Mouse (Mus musculus): ENCODE data around the gene D6Wsu163e. TPM values are rescaled to one million over a fixed set of nuclear protein-coding genes. Genes with fewer than 3 reads are reported as not detected.

Gene D6Wsu163e
- total and polyA plus RNA-seq, 3 experiments: 28.4 to 31.4 TPM; not detected in 1

DNA sequence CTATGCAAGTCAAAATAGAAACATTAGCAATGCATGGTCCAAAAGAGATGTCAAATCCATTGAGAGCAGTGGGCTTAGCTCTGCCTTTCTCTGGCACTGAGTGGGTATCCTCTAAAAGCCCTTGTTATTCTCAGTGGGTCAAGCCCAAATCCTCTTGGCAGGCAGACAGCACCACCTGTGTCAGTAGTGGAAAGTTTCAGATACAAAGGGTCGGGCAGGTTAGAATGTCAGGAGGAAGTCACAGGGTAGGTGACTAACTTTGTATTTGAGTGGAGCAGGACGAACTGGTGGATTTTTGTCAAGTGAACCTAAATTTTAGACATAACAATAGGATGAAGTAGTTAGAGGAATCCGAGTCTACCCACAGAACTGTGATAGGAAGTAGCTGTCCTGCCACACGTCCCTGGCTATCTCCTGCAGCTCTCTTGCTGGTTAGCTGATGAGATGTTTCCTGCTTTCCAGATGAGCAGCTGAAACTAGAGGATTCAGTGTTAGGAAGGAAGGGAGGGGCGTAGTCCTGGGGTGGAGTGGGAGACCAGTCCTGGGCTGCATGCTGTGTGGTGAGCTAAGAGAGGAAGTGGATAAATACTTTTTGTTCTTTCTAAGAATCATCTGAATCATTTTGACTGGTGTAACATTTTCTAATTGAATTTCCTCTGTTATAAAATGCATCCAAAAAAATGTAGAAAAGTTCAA, 41.9 kb downstream of the D6Wsu163e start:
- no peak for TF ChIP-seq TAL1 (IDR thresholded peaks at IDR 0.05; ENCODE audit: low read length)
- no peak for TF ChIP-seq POLR2AphosphoS2 (IDR thresholded peaks at IDR 0.05; ENCODE audit: low read length)
- no peak for TF ChIP-seq EP300 (IDR thresholded peaks at IDR 0.05; ENCODE audit: low read depth in 1 of 2, low read length in 2 of 2)
- TF ChIP-seq MYC (IDR thresholded peaks at IDR 0.05; ENCODE audit: low read depth, low read length): no peak
- Histone ChIP-seq H3K4me1 (ENCODE audit: control insufficient read depth in 1 of 2, insufficient read depth in 2 of 2, low read length in 2 of 2) (peaks cover 0 to 8% of the 10 kb centered on the region in 2 experiments; a peak in 2 of 4 replicates), H3K36me3 (ENCODE audit: control insufficient read depth in 1 of 2, insufficient read depth in 2 of 2, low read length in 2 of 2) (peaks cover 0 to 4% of the 10 kb centered on the region in 2 experiments; a peak in 1 of 4 replicates), H3K79me2 (ENCODE audit: control insufficient read depth, insufficient read depth, low read length, poor library complexity) (no peaks in the 10 kb centered on the region), H3K27me3 (ENCODE audit: control insufficient read depth in 1 of 2, insufficient read depth in 2 of 2, low read length in 2 of 2) (no peaks in the 10 kb centered on the region), H3K9ac (ENCODE audit: control insufficient read depth, low read depth, low read length, poor library complexity, severe bottlenecking) (no peak overlapping the region), H3K27ac (ENCODE audit: control insufficient read depth, low read depth, low read length) (no peak overlapping the region), H3K9me3 (replicated peaks; ENCODE audit: insufficient read depth, low read length) (no peaks in the 10 kb centered on the region), H3K4me3 (ENCODE audit: control insufficient read depth in 1 of 2, insufficient read depth in 1 of 2, low read depth in 2 of 2, low read length in 2 of 2) (no peak overlapping the region)
- DNase-seq (ENCODE audit: low read depth, low spot score): peak; percentile 40

GRCm38 (mm10) chr6:126993676-126994075, 53.9 kb downstream of the D6Wsu163e start:
- Histone ChIP-seq H3K9me3 (replicated peaks; ENCODE audit: insufficient read depth, low read length) (no peaks in the 10 kb centered on the region), H3K27me3 (ENCODE audit: control insufficient read depth in 1 of 2, insufficient read depth in 2 of 2, low read length in 2 of 2) (no peaks in the 10 kb centered on the region), H3K4me1 (ENCODE audit: control insufficient read depth in 1 of 2, insufficient read depth in 2 of 2, low read length in 2 of 2) (peaks cover 0 to 16% of the 10 kb centered on the region in 2 experiments; a peak in 1 of 4 replicates), H3K36me3 (ENCODE audit: control insufficient read depth in 1 of 2, insufficient read depth in 2 of 2, low read length in 2 of 2) (peaks cover 0 to 6% of the 10 kb centered on the region in 2 experiments; a peak in 2 of 4 replicates), H3K27ac (ENCODE audit: control insufficient read depth, low read depth, low read length) (no peak overlapping the region), H3K9ac (ENCODE audit: control insufficient read depth, low read depth, low read length, poor library complexity, severe bottlenecking) (no peak overlapping the region), H3K79me2 (ENCODE audit: control insufficient read depth, insufficient read depth, low read length, poor library complexity) (no peaks in the 10 kb centered on the region), H3K4me3 (ENCODE audit: control insufficient read depth in 1 of 2, insufficient read depth in 1 of 2, low read depth in 2 of 2, low read length in 2 of 2) (no peak overlapping the region)
- DNase-seq (ENCODE audit: low read depth, low spot score): no peak
- TF ChIP-seq SMC3 (IDR thresholded peaks at IDR 0.05; ENCODE audit: low read depth, low read length) (no peak), MAX (IDR thresholded peaks at IDR 0.05; ENCODE audit: low read length) (no peak), ZMIZ1 (IDR thresholded peaks at IDR 0.05; ENCODE audit: low read depth, low read length) (no peak), NELFE (IDR thresholded peaks at IDR 0.05; ENCODE audit: low read depth, low read length) (no peak), CTCF (IDR thresholded peaks at IDR 0.05 in 2 of 3, conservative IDR thresholded peaks at IDR 0.05 in 1 of 3; ENCODE audit: control insufficient read depth in 1 of 3, insufficient read depth in 1 of 3, low read depth in 2 of 3, low read length in 3 of 3, poor library complexity in 1 of 3, severe bottlenecking in 1 of 3) (no peak)

- TF ChIP-seq CHD1 (IDR thresholded peaks at IDR 0.05; ENCODE audit: low read depth, low read length): no peak
- no peak for TF ChIP-seq HCFC1 (IDR thresholded peaks at IDR 0.05; ENCODE audit: low read depth, low read length)
- no peak for TF ChIP-seq USF2 (IDR thresholded peaks at IDR 0.05; ENCODE audit: borderline replicate concordance in 1 of 2, insufficient read depth in 1 of 2, low read depth in 1 of 2, low read length in 2 of 2)
- peak; percentile 73 for TF ChIP-seq GATA1 (IDR thresholded peaks at IDR 0.05; ENCODE audit: low read depth, low read length)
- TF ChIP-seq EP300 (IDR thresholded peaks at IDR 0.05; ENCODE audit: low read depth in 1 of 2, low read length in 2 of 2): peak in 1 of 2 experiments; percentile 38; a peak in 1 of 4 replicates
- no peak for TF ChIP-seq TCF12 (IDR thresholded peaks at IDR 0.05; ENCODE audit: low read depth, low read length)
- TF ChIP-seq SIN3A (IDR thresholded peaks at IDR 0.05; ENCODE audit: low read length): no peak
- TF ChIP-seq RCOR1 (IDR thresholded peaks at IDR 0.05; ENCODE audit: low read depth, low read length): 0 out of 2 replicates have a peak, but pooled peaks have one; percentile 25
- no peak for TF ChIP-seq MAZ (IDR thresholded peaks at IDR 0.05; ENCODE audit: low read depth, low read length)
- 0 out of 2 replicates have a peak, but pooled peaks have one; percentile 38 for TF ChIP-seq TBP (IDR thresholded peaks at IDR 0.05; ENCODE audit: low read depth, low read length)
- TF ChIP-seq ELF1 (IDR thresholded peaks at IDR 0.05; ENCODE audit: low read depth, low read length): no peak
- no peak for TF ChIP-seq ZNF384 (IDR thresholded peaks at IDR 0.05; ENCODE audit: low read depth, low read length)
- TF ChIP-seq POLR2AphosphoS5 (IDR thresholded peaks at IDR 0.05; ENCODE audit: borderline replicate concordance, low read depth, low read length): no peak
- TF ChIP-seq RAD21 (IDR thresholded peaks at IDR 0.05; ENCODE audit: low read depth, low read length): no peak
- no peak for TF ChIP-seq BHLHE40 (IDR thresholded peaks at IDR 0.05; ENCODE audit: borderline replicate concordance, low read depth, low read length)
- TF ChIP-seq ZC3H11A (IDR thresholded peaks at IDR 0.05; ENCODE audit: low read depth, low read length): no peak
- TF ChIP-seq NELFE (IDR thresholded peaks at IDR 0.05; ENCODE audit: low read depth, low read length): no peak
- no peak for TF ChIP-seq ZKSCAN1 (IDR thresholded peaks at IDR 0.05; ENCODE audit: low read depth, low read length)
- peak; percentile 55 for TF ChIP-seq TAL1 (IDR thresholded peaks at IDR 0.05; ENCODE audit: low read length)
Observed at GRCm38 (mm10) chr6:126995494-126995893, 55.7 kb downstream of the D6Wsu163e start.

More at GRCm38 (mm10) chr6:126995494-126995893, 55.7 kb downstream of the D6Wsu163e start:
- no peaks in the 10 kb centered on the region for H3K27me3 ChIP-seq (ENCODE audit: control insufficient read depth in 1 of 2, insufficient read depth in 2 of 2, low read length in 2 of 2)
- no peak overlapping the region; the same call in 1 of the 2 replicates for H3K27ac ChIP-seq (ENCODE audit: control insufficient read depth, low read depth, low read length)
- H3K36me3 ChIP-seq (ENCODE audit: control insufficient read depth in 1 of 2, insufficient read depth in 2 of 2, low read length in 2 of 2): peaks cover 0 to 6% of the 10 kb centered on the region in 2 experiments; a peak in 2 of 4 replicates
- H3K4me1 ChIP-seq (ENCODE audit: control insufficient read depth in 1 of 2, insufficient read depth in 2 of 2, low read length in 2 of 2): peaks cover 0 to 16% of the 10 kb centered on the region in 2 experiments; a peak in 1 of 4 replicates
- peak; percentile 62 for DNase-seq (ENCODE audit: low read depth, low spot score)
- H3K4me3 ChIP-seq (ENCODE audit: control insufficient read depth in 1 of 2, insufficient read depth in 1 of 2, low read depth in 2 of 2, low read length in 2 of 2): no peak overlapping the region
- no peak overlapping the region for H3K9ac ChIP-seq (ENCODE audit: control insufficient read depth, low read depth, low read length, poor library complexity, severe bottlenecking)
- no peaks in the 10 kb centered on the region for H3K9me3 ChIP-seq (replicated peaks; ENCODE audit: insufficient read depth, low read length)
- H3K79me2 ChIP-seq (ENCODE audit: control insufficient read depth, insufficient read depth, low read length, poor library complexity): no peaks in the 10 kb centered on the region
